Mouse (Mus musculus) E14TG2a.4 (cell line): ENCODE results near the gene Gm44503.

ENCODE experiments used
- CTCF ChIP-seq: conservative IDR thresholded peaks from 2 replicates; pipeline ENCODE4 v1.5.1; 2014; ENCODE audit warnings: low read length
- POU5F1 ChIP-seq: IDR thresholded peaks from 2 replicates; pipeline ENCODE4 v1.6.1; 2014; ENCODE audit warnings: low read length, borderline replicate concordance

GRCm38 (mm10) chr9:72955546-72955945 lies 3.1 kb upstream of the Gm44503 start:
- peak; percentile 84 for TF ChIP-seq CTCF
- no peak for TF ChIP-seq POU5F1
